Mouse (Mus musculus): ENCODE results near the gene Slc9a3r2. TPM values are rescaled to one million over a fixed set of nuclear protein-coding genes. Genes with fewer than 3 reads are reported as not detected.

The Slc9a3r2 gene
- polyA plus RNA-seq, 1 experiment: 507 TPM

DNA sequence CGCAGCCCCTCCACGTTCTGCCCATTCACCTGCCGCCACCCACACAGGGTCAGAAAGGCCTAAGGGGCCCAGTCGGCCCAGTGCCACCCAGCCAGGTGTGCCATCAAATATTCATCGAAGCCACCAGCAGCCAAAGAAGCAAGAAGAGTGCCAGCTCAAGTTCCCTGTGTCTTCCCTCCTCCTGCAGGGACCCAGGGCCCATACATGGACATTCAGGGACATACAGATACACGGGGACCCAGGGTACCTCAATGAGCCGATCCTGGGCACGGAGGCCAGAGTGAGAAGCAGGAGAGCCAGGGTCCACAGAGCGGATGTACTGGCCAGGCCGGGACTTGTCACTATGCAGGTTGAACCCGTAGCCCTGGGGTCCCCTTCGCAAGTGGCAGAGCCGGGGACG is 8.2 kb downstream of the Slc9a3r2 start:
- TF ChIP-seq POLR2A (IDR thresholded peaks at IDR 0.05; ENCODE audit: borderline replicate concordance, extremely low read depth, low read depth, low read length): no peak

DNA sequence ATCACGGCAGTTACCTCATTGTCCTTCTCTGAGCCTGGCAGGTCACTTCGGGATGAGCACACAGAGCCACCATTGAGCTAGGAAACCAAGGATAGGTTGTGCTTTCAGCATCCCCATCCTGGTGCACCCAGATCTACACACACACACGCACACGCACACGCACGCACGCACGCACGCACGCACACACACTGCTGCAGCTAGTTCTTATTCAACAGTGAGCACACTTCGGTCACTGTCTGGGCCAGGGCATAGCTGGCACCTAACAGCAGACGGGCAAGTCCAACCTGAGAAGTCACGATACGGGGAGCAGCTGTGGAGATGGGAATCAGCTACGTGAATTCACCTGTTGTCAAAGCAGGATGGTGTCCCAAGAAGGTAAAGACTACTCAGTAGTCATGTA is 9.5 kb downstream of the Slc9a3r2 start:
- peaks cover 49% of the 10 kb centered on the region for H3K4me1 ChIP-seq (ENCODE audit: control insufficient read depth, insufficient read depth, low read length)
- no peak for TF ChIP-seq POLR2A (IDR thresholded peaks at IDR 0.05; ENCODE audit: borderline replicate concordance, extremely low read depth, low read depth, low read length)
- no peak for TF ChIP-seq CTCF (IDR thresholded peaks at IDR 0.05; ENCODE audit: insufficient read depth, low read length)
- no peak for DNase-seq
- 92% methylated on average over 15 of the region's 15 CpGs for WGBS
- no peak overlapping the region for H3K4me3 ChIP-seq (replicated peaks; ENCODE audit: extremely low read depth, low read depth, low read length)

More for the DNA sequence above, 8.2 kb downstream of the Slc9a3r2 start:
- WGBS: 86% methylated on average over 14 of the region's 14 CpGs
- Histone ChIP-seq H3K4me1 (ENCODE audit: control insufficient read depth, insufficient read depth, low read length) (peaks cover 44% of the 10 kb centered on the region), H3K4me3 (replicated peaks; ENCODE audit: extremely low read depth, low read depth, low read length) (no peak overlapping the region)
- DNase-seq: no peak

GRCm38 (mm10) chr17:24640119-24640518 is 10.0 kb downstream of the Slc9a3r2 start:
- peaks cover 49% of the 10 kb centered on the region for H3K4me1 ChIP-seq (ENCODE audit: control insufficient read depth, insufficient read depth, low read length)
- no peak overlapping the region for H3K4me3 ChIP-seq (replicated peaks; ENCODE audit: extremely low read depth, low read depth, low read length)
- DNase-seq: peak; percentile 9
- no peak for TF ChIP-seq CTCF (IDR thresholded peaks at IDR 0.05; ENCODE audit: insufficient read depth, low read length)
- no peak for TF ChIP-seq POLR2A (IDR thresholded peaks at IDR 0.05; ENCODE audit: borderline replicate concordance, extremely low read depth, low read depth, low read length)
- 76% methylated on average over 7 of the region's 7 CpGs for WGBS

DNA sequence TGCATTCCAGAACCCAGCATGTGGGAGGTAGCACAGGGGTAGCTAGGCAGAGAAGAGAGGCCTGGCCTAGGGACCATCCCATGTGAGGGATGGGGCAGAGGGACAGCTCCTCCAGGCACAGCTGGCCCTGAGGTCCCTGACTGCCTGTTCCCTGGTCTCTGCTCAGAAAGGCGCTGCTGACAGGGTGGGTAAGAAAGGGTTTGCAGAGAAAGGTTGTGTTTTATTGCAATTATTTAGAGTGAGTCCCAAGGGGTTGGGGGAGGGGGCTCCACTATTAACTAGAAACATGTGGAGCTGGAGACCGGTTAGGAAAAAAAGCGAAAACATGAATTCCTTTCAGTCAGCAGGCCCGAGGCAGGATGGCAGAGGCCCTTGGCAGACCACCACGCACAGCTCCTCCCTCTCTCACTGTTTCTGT is 10.5 kb downstream of the Slc9a3r2 start:
- no peak for DNase-seq
- WGBS: 55% methylated on average over 5 of the region's 5 CpGs
- TF ChIP-seq POLR2A (IDR thresholded peaks at IDR 0.05; ENCODE audit: borderline replicate concordance, extremely low read depth, low read depth, low read length) (no peak), CTCF (IDR thresholded peaks at IDR 0.05; ENCODE audit: insufficient read depth, low read length) (no peak)
- Histone ChIP-seq H3K4me1 (ENCODE audit: control insufficient read depth, insufficient read depth, low read length) (peaks cover 52% of the 10 kb centered on the region), H3K4me3 (replicated peaks; ENCODE audit: extremely low read depth, low read depth, low read length) (no peak overlapping the region)

DNA sequence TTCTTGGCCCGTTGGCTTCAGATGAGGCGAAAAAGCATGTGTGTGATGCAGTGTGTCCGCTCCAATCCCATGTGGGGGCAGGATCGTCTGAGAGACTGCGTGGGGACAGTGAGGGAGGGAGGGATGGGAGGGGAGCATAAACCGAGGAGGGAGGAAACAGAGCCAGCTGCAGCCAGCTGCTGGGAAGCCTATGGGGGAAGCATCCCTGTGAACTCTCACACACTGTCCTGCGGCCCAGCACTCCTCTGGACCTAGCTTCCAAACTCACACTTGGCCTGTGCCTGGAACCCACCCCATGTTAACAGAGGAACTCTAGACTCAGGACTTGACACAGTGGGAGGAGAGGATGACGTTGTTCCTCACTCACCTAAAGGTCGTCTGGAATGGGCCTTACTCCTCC is 11.3 kb downstream of the Slc9a3r2 start:
- no peak for TF ChIP-seq POLR2A (IDR thresholded peaks at IDR 0.05; ENCODE audit: borderline replicate concordance, extremely low read depth, low read depth, low read length)
- no peak for TF ChIP-seq CTCF (IDR thresholded peaks at IDR 0.05; ENCODE audit: insufficient read depth, low read length)
- H3K4me1 ChIP-seq (ENCODE audit: control insufficient read depth, insufficient read depth, low read length): peaks cover 56% of the 10 kb centered on the region
- DNase-seq: no peak
- no peak overlapping the region for H3K4me3 ChIP-seq (replicated peaks; ENCODE audit: extremely low read depth, low read depth, low read length)
- 48% methylated on average over 9 of the region's 9 CpGs for WGBS

GRCm38 (mm10) chr17:24638214-24638613 is 11.9 kb downstream of the Slc9a3r2 start:
- WGBS: 48% methylated on average over 4 of the region's 4 CpGs
- no peak for TF ChIP-seq POLR2A (IDR thresholded peaks at IDR 0.05; ENCODE audit: borderline replicate concordance, extremely low read depth, low read depth, low read length)
- no peak for TF ChIP-seq CTCF (IDR thresholded peaks at IDR 0.05; ENCODE audit: insufficient read depth, low read length)
- Histone ChIP-seq H3K4me1 (ENCODE audit: control insufficient read depth, insufficient read depth, low read length) (peaks cover 60% of the 10 kb centered on the region), H3K4me3 (replicated peaks; ENCODE audit: extremely low read depth, low read depth, low read length) (no peak overlapping the region)
- DNase-seq: peak; percentile 21

- WGBS: 54% methylated on average over 5 of the region's 5 CpGs
- Histone ChIP-seq H3K4me1 (ENCODE audit: control insufficient read depth, insufficient read depth, low read length) (peaks cover 62% of the 10 kb centered on the region), H3K4me3 (replicated peaks; ENCODE audit: extremely low read depth, low read depth, low read length) (no peak overlapping the region)
- peak; percentile 46; the same call in 1 of the 2 replicates for TF ChIP-seq POLR2A (IDR thresholded peaks at IDR 0.05; ENCODE audit: borderline replicate concordance, extremely low read depth, low read depth, low read length)
- TF ChIP-seq CTCF (IDR thresholded peaks at IDR 0.05; ENCODE audit: insufficient read depth, low read length): no peak
- peak; percentile 64 for DNase-seq
Observed at GRCm38 (mm10) chr17:24636781-24637481, 13.2 kb downstream of the Slc9a3r2 start.

GRCm38 (mm10) chr17:24635694-24636093 is 14.4 kb downstream of the Slc9a3r2 start:
- no peak overlapping the region for H3K4me3 ChIP-seq (replicated peaks; ENCODE audit: extremely low read depth, low read depth, low read length)
- peak; percentile 9 for DNase-seq
- 68% methylated on average over 5 of the region's 5 CpGs for WGBS
- TF ChIP-seq CTCF (IDR thresholded peaks at IDR 0.05; ENCODE audit: insufficient read depth, low read length) (no peak), POLR2A (IDR thresholded peaks at IDR 0.05; ENCODE audit: borderline replicate concordance, extremely low read depth, low read depth, low read length) (no peak)
- peaks cover 59% of the 10 kb centered on the region for H3K4me1 ChIP-seq (ENCODE audit: control insufficient read depth, insufficient read depth, low read length)

- Histone ChIP-seq H3K4me3 (replicated peaks; ENCODE audit: extremely low read depth, low read depth, low read length) (no peak overlapping the region), H3K4me1 (ENCODE audit: control insufficient read depth, insufficient read depth, low read length) (peaks cover 53% of the 10 kb centered on the region)
- TF ChIP-seq POLR2A (IDR thresholded peaks at IDR 0.05; ENCODE audit: borderline replicate concordance, extremely low read depth, low read depth, low read length) (peak; percentile 43; the same call in 1 of the 2 replicates), CTCF (IDR thresholded peaks at IDR 0.05; ENCODE audit: insufficient read depth, low read length) (no peak)
- peak; percentile 46 for DNase-seq
- WGBS: 38% methylated on average over 4 of the region's 4 CpGs
Observed at GRCm38 (mm10) chr17:24635024-24635423, 15.1 kb downstream of the Slc9a3r2 start.

DNA sequence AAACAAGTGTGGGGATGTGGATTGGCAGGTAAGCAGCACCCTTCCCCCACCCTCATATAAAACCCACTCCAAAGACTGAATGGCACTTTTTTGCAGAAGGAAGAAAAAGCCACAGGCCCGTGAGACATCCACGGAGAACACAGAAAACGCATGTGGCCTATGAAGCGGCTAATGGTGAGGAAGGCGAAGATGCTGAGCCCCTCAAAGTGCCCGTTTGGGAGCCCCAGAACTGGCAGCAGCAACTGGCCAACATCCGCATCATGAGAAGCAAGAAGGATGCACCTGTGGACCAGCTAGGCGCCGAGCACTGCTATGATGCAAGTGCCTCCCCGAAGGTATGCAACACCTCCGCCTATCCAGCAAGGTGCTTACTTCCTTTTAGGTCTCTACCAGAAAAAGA is 16.3 kb downstream of the Slc9a3r2 start:
- 92% methylated on average over 11 of the region's 11 CpGs for WGBS
- Histone ChIP-seq H3K4me3 (replicated peaks; ENCODE audit: extremely low read depth, low read depth, low read length) (no peak overlapping the region), H3K4me1 (ENCODE audit: control insufficient read depth, insufficient read depth, low read length) (peaks cover 46% of the 10 kb centered on the region)
- TF ChIP-seq CTCF (IDR thresholded peaks at IDR 0.05; ENCODE audit: insufficient read depth, low read length): no peak
- no peak for TF ChIP-seq POLR2A (IDR thresholded peaks at IDR 0.05; ENCODE audit: borderline replicate concordance, extremely low read depth, low read depth, low read length)
- peak; percentile 10 for DNase-seq

Measured in lung, adult 2 months (tissue).